Mouse (Mus musculus) 3134 (cell line): ENCODE data around the gene Zfp27.
A peak's percentile ranks its signal among the peaks of the same experiment; 100 is the strongest.

Experiments
- DNase-seq: peaks from one replicate; pipeline ENCODE4 v3.0.0-alpha.2; 2011; ENCODE audit warnings: low spot score; ENCODE audit not compliant: insufficient read length; ENCODE audit errors: extremely low read depth

The Zfp27 gene

DNA sequence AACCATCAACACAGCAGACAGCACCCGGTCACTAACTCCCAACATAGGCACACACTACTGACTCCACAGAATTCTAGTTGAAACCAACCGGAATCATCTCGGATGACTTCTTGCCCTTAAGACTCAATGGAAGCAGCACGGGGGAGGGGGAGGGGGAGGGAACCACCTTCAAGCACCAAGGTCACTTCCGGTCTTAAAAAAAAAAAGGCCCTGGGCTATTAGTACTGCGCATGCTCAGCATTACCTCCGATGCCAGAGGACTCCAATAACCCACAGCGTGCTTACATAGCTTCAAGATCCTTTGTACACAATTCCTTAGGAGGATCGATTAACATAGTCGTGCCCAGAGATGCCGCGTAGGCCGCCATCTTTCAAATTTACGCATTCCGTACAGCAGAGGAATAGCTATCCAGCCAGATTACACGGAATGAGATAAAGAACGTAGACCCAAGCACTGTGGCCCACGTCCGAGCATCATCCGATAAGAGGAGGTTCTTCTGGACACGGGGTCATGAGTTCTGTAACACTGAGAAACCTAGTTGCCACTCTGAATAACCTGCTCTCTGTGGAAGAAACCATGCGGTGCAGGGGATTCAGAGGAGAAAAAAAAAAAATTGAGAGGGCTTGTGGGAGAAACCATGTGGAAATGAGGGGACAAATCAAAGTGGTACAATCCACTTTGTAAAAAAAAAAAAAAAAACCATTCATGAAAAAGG lies at the start of gene Zfp27:
Gene Zfp27, minus strand, starts transcription at position 607 of the 716 bp plus-strand sequence.
- peak; percentile 54 for DNase-seq

DNA sequence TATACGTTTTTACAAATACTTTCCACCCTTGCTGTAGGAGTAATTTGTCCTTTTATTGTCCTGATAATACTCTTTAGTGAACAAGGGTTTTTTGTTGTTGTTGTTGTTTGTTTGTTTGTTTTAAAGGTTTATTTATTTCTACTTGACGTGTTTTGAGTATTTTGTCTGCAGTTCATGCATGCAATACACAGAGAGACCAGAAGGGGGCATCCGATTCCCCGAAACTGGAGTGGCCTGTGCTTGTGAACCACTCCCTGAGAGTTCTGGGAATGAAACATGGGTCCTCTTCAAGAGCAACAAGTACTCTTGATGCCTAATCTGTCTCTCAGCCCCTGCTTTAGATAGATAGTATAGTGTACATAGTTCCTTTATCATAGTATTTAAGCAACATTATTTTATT lies 48.4 kb upstream of the Zfp27 start:
- DNase-seq, result peak; percentile 17

DNA sequence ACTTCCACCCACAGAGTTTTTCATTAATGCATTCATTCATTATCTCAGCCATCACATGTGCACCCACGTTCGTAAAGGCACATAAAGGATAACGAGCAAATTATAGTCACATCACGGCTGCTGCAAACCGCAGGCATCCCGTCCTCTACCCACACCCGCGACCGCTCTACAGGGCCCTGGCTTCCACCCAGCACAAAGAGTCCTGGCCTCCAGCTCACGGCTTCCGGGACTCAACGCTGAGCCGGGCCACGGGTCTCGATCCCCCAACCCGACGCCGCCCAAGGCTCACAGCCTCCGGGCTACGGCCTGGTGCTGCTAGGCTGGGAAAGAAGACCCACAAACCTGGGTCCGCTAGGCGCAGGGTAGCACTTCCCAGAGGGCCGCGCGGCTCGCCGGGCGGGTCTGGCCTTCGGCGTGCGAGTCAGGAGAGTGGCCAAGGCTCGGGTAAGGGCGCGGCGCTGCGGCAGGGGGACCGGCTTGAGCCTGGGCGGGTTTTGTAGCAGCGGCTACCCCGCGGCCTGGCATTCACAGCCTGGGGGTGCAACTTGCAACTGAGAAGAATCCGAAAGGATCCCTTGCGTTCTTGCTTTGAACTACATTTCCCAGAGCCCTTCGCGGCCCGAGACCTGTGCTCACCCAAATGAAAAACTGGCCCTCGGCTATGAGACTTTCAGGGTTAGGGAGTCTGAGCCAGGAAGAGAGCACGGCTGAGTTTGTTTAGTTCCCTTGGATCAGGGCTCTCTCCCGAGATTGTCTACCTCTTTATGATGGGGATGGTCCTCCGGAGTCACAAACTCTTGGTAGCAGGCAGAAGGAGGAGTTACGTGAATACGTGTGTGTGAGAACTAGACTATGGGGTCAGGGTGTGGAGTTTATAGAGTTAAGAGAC lies 47.4 kb upstream of the Zfp27 start, which contains the start of gene Zfp74:
Gene Zfp74, minus strand, starts transcription at position 577 of the 889 bp plus-strand sequence.
- DNase-seq, result peak; percentile 87

DNA sequence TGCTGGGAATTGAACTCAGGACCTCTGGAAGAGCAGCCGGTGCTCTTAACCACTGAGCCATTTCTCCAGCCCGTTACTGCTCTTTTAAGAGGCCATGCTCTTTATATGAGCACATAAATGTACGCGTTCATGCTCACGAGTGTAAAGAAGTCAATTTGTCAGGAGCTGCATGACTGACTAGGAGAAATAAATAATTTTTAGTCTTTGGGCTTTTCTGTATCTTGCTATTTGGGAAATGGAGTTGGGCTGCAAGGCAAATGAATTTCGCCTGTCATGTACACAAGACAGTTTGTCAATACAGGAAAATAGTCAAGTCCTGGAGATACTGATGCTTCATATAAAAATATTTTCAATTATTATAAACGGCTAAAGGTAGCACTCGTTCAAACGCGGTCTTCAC lies 46.7 kb upstream of the Zfp27 start:
- no peak for DNase-seq

DNA sequence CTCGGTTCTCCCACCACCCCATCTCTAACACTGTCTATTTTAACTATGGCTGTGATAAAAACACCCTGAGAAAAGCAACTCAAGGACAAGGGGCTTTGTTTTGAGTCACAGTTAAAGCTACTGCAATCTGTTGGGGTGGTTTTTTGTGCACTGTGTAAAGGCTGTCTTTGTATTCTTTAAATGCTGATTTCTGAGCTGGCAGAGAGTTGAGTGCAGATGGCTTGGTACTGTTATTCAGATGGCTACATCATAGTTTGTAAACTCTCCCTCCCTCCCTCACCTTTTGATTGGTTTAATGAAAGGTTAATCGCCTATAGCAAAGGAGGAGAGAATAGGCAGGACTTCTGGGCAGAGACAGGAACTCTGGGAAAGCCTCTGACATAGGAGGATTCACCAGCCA lies 37.8 kb upstream of the Zfp27 start:
- DNase-seq, result no peak

DNA sequence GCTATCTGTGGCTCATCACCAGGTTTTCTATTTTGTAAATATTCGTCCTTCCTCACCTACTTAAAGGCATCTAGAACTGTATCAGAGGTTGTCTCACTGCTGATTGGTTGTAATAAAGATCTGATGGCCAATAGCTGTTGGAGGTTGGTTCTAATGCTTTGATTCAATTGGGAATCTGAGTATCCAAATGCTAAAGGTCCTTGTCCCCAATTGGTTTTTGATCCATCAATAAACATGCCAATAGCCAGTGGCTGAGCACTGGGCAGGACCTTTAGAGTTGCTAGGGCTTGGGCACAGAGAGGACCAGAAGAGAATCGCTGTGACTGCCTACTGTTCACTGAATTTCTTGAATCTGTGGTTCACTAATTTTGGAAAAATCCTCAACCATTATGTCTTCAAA lies 37.3 kb upstream of the Zfp27 start:
- DNase-seq, result no peak

DNA sequence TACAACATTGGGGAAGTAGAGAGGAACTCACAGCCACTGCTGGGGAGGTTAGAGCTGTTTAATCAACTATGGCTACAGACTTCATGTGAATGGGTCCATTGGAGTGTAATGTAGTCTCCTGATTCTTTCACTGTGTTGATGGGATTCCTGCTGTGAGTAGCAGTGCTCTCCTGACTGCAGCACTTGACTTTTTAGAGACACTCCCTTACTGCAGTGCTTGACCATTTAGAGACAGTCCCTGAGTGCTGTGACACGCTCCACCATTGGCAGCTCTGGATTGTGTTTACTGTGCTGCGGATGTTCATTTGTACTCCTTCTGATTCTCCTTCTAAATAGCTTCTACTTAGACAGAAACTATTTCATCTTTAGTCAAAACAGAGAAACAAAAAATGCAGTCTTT lies 36.4 kb upstream of the Zfp27 start:
- DNase-seq, result no peak

DNA sequence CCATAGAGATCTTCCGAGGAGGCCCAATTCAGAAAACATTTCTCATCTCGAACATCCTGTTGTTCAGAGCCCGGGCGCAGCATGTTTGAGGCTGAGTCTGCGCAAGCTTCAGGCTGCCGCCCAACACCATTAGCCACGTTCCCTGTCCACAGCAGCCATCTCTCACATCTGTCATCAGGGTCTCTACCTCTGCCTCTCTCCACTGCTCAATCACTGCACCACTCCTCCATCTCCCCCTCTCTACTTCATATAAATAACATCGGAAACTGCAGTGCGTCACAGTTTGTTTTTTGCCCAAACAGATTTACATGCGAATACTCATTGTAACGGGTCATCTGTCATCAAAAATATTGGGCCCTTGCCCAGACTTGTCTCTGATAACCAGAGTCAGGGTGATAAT lies 34.7 kb upstream of the Zfp27 start:
- DNase-seq, result no peak

DNA sequence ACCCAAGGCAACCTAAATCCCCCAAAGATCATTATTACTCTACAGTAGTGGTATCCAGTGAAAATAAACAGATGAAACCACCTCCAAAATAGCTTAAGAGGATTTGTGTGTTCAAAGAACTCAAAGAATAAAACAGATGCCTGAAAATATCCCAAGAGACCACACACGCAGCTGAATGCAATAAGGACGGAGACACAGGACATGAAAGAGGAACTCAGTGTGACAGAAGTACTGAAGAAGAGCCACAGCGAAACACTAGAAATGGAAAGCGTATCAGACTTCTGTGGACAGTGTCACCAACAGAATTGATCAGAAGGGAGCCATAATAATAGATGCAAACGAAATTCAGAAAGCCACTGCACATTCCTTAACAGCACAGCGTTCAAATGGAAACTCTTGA lies 32.5 kb upstream of the Zfp27 start:
- no peak for DNase-seq

DNA sequence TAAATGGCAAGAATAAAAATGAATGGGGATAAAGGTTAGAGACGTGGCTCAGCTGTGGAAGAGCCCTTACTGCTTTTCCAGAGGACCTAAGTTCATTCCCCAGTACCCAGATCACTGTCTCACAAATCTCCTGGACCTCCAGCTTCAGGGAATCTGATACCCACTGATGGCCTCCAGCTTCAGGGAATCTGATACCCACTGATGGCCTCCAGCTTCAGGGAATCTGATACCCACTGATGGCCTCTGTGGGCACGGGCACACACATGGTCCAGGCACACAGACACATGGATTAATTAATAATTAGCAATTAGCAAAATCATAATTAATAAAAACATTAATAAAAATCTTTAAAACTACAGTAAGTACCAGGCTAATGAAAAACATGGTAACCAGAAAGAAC lies 16.4 kb upstream of the Zfp27 start:
- DNase-seq, result no peak

DNA sequence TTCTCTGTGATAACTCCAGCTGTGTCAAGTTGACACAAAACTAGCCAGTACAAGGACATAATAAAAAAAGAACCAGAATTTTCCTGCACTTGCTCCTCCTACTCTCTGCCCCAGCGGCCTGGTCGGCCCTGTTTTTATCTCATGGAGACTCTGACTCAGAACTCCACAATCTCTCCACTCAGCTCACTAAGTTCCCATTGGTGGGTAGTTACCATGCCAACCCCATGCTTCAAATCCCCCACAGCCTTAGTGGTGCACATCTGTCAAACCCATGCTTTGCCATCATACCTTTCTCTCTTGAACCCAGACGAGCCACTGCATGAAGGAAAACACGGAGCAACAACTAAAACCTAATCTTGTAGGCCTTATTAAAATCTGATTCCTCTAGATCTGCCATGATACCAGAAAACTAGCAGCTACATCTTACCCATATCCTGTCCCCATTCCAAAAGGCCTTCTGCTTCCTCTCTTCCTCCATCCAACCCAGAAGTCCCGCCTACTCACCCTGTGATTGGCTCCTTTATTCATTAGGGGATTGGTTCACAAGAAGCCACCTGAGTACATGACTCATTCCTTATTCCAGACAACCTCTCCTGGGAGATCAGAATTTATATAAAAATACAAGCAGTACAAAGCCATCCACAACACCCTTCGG lies 15.2 kb upstream of the Zfp27 start:
- DNase-seq, result no peak

DNA sequence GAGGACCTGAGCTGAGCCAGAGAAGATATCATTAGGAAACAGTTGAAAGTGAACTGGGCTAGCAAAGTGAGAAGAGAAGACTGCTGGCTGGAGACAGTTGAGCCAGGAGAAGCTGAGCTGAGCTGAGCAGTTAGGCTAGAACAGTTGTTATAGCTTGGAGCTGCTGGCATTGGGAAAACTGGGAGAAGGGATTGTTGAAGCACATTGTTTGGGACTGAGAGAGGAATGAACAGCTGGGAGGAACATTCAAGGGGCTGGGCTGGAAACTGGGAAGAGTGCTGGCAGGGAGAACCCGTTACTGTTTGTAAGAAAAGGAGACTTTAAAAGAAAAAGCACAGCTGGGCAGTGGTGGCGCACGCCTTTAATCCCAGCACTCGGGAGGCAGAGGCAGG lies 11.7 kb upstream of the Zfp27 start:
- DNase-seq, result no peak

DNA sequence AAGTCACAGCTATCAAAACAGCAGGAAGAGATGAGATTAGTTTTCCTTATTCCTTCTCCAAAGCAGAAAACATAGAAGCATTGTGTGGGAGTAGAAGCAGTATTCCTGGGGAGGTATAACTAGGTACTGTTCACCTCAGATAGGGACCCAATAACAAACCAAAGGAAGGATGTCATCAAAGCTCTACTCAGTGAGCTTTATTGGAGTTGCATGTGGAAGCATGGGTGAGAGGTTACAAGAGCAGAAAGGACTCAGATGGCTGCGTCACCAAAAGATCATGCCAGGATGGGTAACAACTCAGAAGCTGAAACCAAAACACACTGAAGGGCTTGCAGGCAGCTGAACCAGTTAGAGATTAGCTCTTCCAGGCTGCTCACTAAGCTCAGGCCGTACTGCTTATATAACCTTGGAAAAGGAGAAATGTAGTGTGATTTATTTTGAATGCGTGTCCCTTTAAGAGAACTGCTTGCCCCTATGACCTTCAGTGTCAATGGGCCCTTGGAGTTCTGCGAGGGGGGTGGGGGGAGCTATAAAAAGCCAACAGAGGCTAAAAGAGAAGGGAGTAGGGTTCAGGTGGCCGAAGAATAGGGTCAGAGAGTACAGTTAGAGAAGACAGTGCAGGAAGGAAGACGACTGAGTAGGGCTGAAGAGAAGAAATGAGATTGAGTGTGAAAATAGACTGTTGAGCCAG lies 11.1 kb upstream of the Zfp27 start:
- no peak for DNase-seq

DNA sequence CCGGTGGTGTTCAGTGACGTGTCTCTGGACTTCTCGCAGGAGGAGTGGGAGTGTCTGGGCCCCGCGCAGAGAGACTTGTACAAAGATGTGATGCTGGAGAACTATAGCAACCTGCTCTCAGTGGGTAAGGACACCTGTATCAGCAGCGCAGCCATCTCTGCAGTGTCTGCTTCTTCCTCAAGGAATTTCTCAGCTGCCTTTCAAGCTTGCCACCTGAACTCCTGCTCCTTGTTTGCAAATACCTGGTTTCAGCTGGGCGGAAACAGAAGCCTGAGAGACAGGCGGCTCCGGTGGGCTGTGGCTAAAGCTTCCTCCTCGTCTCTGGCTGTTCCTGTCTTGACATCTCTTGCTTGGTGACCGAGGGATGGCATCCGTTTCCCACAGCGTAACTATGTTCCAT lies 5.8 kb upstream of the Zfp27 start:
- no peak for DNase-seq

DNA sequence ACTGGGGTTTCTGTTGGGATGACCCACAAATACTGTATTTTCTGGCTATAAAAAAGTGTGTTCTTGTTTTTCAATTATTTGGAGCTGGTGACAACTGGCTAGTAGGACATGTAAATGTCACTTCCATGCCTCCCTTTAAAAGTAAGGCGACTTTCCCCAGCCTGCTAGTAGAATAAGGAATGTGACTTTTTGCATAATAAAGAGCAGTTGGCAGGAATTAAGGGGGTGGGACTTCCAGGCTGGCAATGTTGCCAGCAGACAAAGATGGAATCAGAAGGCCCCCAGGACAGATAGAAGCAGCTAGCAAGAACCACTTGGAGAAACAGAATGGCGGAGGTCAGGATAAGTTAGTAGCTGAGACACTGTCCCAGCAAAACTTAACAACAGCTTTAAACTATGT lies 3.9 kb upstream of the Zfp27 start:
- no peak for DNase-seq

DNA sequence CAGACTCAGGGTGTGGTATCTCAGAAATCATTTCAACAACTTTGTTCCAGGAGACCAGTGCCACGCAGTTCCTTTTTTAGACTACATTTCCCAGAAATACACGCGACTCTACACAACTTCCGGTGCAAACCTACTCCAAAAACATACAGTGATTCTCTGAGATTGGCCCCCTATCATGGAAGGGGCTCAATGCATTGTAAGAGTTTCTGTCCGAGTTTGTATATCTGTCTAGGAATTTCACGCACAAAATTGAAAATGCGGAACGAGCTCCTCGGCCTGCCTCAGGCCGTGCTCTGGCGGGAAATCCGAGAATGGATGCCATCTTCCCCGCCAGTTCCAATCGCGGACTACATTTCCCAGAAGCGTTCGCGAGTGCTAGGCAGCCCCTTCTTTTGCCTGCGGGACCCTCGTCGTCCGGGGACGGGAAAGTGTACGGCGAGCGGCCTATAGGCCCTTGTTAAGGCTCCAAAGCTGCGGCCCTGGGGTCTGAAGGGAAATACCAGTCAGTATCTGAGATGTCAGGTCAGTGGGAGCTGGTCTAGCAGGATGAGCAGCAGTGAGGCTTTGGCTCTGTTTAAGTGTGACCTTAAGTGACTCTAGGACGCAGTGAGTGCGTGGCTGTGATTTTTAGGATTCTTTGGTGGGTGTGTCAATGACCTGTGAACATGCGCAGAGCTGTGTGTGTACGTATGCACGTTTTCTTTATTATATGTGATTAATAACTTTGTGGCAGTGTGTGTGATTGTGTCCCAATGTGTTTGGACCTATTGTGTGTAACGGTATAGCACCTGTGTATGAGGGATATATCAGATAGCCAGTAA lies 2.0 kb upstream of the Zfp27 start, which contains the start of gene Zfp383:
Gene Zfp383, plus strand, starts transcription at position 94 of the 821 bp plus-strand sequence.
- DNase-seq, result peak; percentile 86

DNA sequence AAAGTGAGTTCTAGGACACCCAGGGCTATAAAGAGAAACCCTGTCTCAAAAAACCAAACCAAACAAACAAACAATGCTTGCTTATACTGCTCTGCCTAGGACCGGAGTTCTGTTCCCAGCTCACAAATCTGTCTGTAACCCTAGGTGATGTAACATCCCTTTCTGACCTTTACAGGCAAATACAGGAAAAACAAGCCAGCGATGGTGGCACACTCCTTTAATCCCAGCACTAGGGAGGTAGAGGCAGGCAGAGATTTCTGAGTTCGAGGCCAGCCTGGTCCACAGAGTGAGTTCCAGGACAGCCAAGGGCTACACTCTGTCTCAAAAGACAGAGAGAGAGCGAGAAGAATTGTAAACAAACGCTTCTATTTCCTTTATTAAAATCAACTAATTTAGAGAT lies 834 bp upstream of the Zfp27 start:
- DNase-seq, result no peak

DNA sequence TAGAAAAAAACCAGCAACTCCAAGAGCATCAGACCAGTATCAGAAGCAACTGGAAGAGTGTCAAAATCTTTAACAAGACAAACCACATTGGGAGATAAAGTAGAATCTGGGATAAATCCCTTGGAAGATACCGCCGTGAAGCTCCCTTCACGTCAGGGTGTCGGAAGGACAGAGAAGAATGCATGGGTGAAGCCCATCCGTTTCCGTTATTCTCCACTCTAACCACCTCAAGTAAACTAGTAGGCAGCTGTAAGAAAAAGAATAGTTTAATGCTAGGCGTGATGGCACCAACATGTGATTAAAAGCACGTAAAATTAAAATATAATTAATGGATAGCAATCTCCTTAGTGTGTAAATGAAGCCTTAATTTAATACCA lies 298 bp upstream of the Zfp27 start:
- DNase-seq, result no peak

DNA sequence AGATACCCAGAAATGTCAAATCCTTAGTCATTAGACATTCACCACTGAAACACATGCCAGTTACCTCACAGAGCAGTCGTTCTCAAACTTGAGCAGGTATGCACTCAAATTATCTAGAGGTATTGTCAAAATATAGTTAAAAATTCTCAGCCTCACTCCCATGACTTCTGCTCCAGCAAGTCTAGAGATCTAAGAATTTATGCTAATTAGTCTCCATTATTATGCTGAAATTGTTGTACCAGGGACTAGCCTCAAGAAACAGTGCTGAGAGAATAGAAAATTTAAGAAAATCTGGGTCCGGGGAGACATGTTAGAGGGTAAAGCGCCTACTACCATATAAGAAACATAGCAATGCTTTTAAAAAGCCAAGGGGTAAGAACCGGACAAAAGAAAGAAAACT lies 2.3 kb downstream of the Zfp27 start:
- no peak for DNase-seq

DNA sequence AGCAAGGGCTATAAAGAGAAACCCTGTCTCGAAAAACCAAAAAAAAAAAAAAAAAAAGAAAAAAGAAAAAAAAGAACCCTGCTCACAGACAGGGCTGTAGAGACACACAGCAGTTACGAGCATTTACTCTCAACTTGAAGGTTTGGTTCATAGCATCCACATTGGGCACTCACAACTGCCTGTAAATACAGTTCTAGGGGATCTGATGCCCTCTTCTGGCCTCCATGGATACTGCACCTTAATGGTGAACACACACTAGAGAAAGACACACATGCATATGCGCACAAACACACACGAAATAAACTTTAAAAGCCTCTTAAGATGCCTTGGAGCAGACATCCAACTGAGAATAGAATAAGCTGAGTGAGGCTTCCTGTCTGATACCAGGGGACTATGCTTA lies 8.0 kb downstream of the Zfp27 start:
- DNase-seq, result no peak
